Mouse (Mus musculus): ENCODE measurements at regions not wholly inside any gene's neighbourhood (a gene's known extent, or its start where the extent isn't known, plus 50 kb on each side); places are given as distances from the start of the nearest gene placed in this dataset.
"Not testable (repeated sequence)": the region's sequence is repeated elsewhere in the genome, so short reads cannot be mapped to it uniquely, and the experiment has no call there.

GRCm38 (mm10) chr9:51668976-51669375 is 96.2 kb upstream of the Arhgap20 start:
- dilution Hi-C loops (cut with MboI; ENCODE audit: extremely low pct_ligation_motif_present, extremely low pct_unique_long_range_greater_than_20kb, low sequenced_read_pairs): not testable (repeated sequence)

GRCm38 (mm10) chr9:51670531-51670930 is 94.6 kb upstream of the Arhgap20 start:
- Histone ChIP-seq H3K27me3 (replicated peaks) (no peaks in the 10 kb centered on the region), H3K79me2 (replicated peaks; ENCODE audit: control insufficient read depth, extremely low read depth, insufficient read depth, poor library complexity, severe bottlenecking) (no peaks in the 10 kb centered on the region), H3K4me1 (ENCODE audit: control insufficient read depth in 1 of 2, insufficient read depth in 2 of 2) (no peaks in the 10 kb centered on the region; a peak in 1 of 4 replicates), H3K36me3 (replicated peaks in 1 of 2; ENCODE audit: control insufficient read depth in 1 of 2, insufficient read depth in 1 of 2, low read length in 1 of 2) (no peaks in the 10 kb centered on the region), H3K9ac (ENCODE audit: insufficient read depth, low read depth) (no peak overlapping the region), H3K4me2 (ENCODE audit: insufficient read depth, low read depth, poor library complexity, severe bottlenecking) (no peak overlapping the region), H3K4me3 (replicated peaks in 1 of 3; ENCODE audit: low read depth in 2 of 3, low read length in 2 of 3, poor library complexity in 1 of 3) (no peak overlapping the region), H3K27ac (ENCODE audit: insufficient read depth, low read depth) (no peak overlapping the region), H3K9me3 (replicated peaks; ENCODE audit: low read length) (no peaks in the 10 kb centered on the region)
- dilution Hi-C loops (cut with MboI; ENCODE audit: extremely low pct_ligation_motif_present, extremely low pct_unique_long_range_greater_than_20kb, low sequenced_read_pairs): no loop called here
- TF ChIP-seq SIN3A (IDR thresholded peaks at IDR 0.05; ENCODE audit: low read length): no peak
- TF ChIP-seq ZNF384 (IDR thresholded peaks at IDR 0.05; ENCODE audit: low read depth, low read length): no peak
- TF ChIP-seq POLR2A (IDR thresholded peaks at IDR 0.05; ENCODE audit: low read depth, low read length): no peak
- no peak for TF ChIP-seq ELF1 (IDR thresholded peaks at IDR 0.05; ENCODE audit: low read depth, low read length)
- no peak for TF ChIP-seq UBTF (IDR thresholded peaks at IDR 0.05; ENCODE audit: low read depth, low read length)
- no peak for TF ChIP-seq SMC3 (IDR thresholded peaks at IDR 0.05; ENCODE audit: low read depth, low read length)
- no peak for TF ChIP-seq USF1 (IDR thresholded peaks at IDR 0.05; ENCODE audit: low read depth, low read length)
- TF ChIP-seq MEF2A (IDR thresholded peaks at IDR 0.05; ENCODE audit: borderline replicate concordance, low read depth, low read length): no peak
- TF ChIP-seq EP300 (IDR thresholded peaks at IDR 0.05; ENCODE audit: low read length): no peak
- TF ChIP-seq KAT2A (IDR thresholded peaks at IDR 0.05; ENCODE audit: insufficient replicate concordance, low read length): no peak
- no peak for TF ChIP-seq MAFK (IDR thresholded peaks at IDR 0.05; ENCODE audit: insufficient replicate concordance, low read length)
- in situ Hi-C loops (cut with MboI; ENCODE audit: low pct_ligation_motif_present, low pct_unique_long_range_greater_than_20kb, low sequenced_read_pairs): no loop called here
- DNase-seq (ENCODE audit: extremely low read depth): no peak

More at GRCm38 (mm10) chr9:51668976-51669375, 96.2 kb upstream of the Arhgap20 start:
- H3K4me1 ChIP-seq (ENCODE audit: control insufficient read depth in 1 of 2, insufficient read depth in 2 of 2); H3K27ac ChIP-seq (ENCODE audit: insufficient read depth, low read depth); H3K27me3 ChIP-seq (replicated peaks); H3K4me3 ChIP-seq (replicated peaks in 1 of 3; ENCODE audit: low read depth in 2 of 3, low read length in 2 of 3, poor library complexity in 1 of 3); H3K79me2 ChIP-seq (replicated peaks; ENCODE audit: control insufficient read depth, extremely low read depth, insufficient read depth, poor library complexity, severe bottlenecking); H3K4me2 ChIP-seq (ENCODE audit: insufficient read depth, low read depth, poor library complexity, severe bottlenecking); H3K9ac ChIP-seq (ENCODE audit: insufficient read depth, low read depth); DNase-seq (ENCODE audit: extremely low read depth); in situ Hi-C loops (cut with MboI; ENCODE audit: low pct_ligation_motif_present, low pct_unique_long_range_greater_than_20kb, low sequenced_read_pairs); H3K36me3 ChIP-seq (replicated peaks in 1 of 2; ENCODE audit: control insufficient read depth in 1 of 2, insufficient read depth in 1 of 2, low read length in 1 of 2); H3K9me3 ChIP-seq (replicated peaks; ENCODE audit: low read length): not testable (repeated sequence)

GRCm38 (mm10) chr9:51686536-51686935 is 78.6 kb upstream of the Arhgap20 start:
- H3K36me3 ChIP-seq (replicated peaks in 1 of 2; ENCODE audit: control insufficient read depth in 1 of 2, insufficient read depth in 1 of 2, low read length in 1 of 2): no peaks in the 10 kb centered on the region
- dilution Hi-C loops (cut with MboI; ENCODE audit: extremely low pct_ligation_motif_present, extremely low pct_unique_long_range_greater_than_20kb, low sequenced_read_pairs) (no loop called here), in situ Hi-C loops (cut with MboI; ENCODE audit: low pct_ligation_motif_present, low pct_unique_long_range_greater_than_20kb, low sequenced_read_pairs) (no loop called here)
- H3K27ac ChIP-seq (ENCODE audit: insufficient read depth, low read depth): no peak overlapping the region
- no peaks in the 10 kb centered on the region for H3K27me3 ChIP-seq (replicated peaks)
- no peaks in the 10 kb centered on the region for H3K4me1 ChIP-seq (ENCODE audit: control insufficient read depth in 1 of 2, insufficient read depth in 2 of 2)
- H3K4me2 ChIP-seq (ENCODE audit: insufficient read depth, low read depth, poor library complexity, severe bottlenecking): no peak overlapping the region
- no peaks in the 10 kb centered on the region for H3K79me2 ChIP-seq (replicated peaks; ENCODE audit: control insufficient read depth, extremely low read depth, insufficient read depth, poor library complexity, severe bottlenecking)
- no peak for DNase-seq (ENCODE audit: extremely low read depth)
- H3K9ac ChIP-seq (ENCODE audit: insufficient read depth, low read depth): no peak overlapping the region
- H3K9me3 ChIP-seq (replicated peaks; ENCODE audit: low read length): no peaks in the 10 kb centered on the region
- no peak overlapping the region for H3K4me3 ChIP-seq (replicated peaks in 1 of 3; ENCODE audit: low read depth in 2 of 3, low read length in 2 of 3, poor library complexity in 1 of 3)
- TF ChIP-seq USF2 (conservative IDR thresholded peaks at IDR 0.05; ENCODE audit: low read depth, low read length) (no peak), POLR2A (IDR thresholded peaks at IDR 0.05; ENCODE audit: low read depth, low read length) (no peak), JUND (conservative IDR thresholded peaks at IDR 0.05; ENCODE audit: low read depth, low read length) (no peak), KAT2A (IDR thresholded peaks at IDR 0.05; ENCODE audit: insufficient replicate concordance, low read length) (no peak), CHD1 (IDR thresholded peaks at IDR 0.05; ENCODE audit: low read depth, low read length) (no peak), EP300 (IDR thresholded peaks at IDR 0.05; ENCODE audit: low read length) (no peak), MXI1 (IDR thresholded peaks at IDR 0.05; ENCODE audit: low read depth, low read length) (no peak)
